Mouse (Mus musculus): ENCODE data around the gene Neu1. TPM values are rescaled to one million over a fixed set of nuclear protein-coding genes. Genes with fewer than 3 reads are reported as not detected.
"Not testable (repeated sequence)": the region's sequence is repeated elsewhere in the genome, so short reads cannot be mapped to it uniquely, and the experiment has no call there.

Neu1 gene
- polyA plus RNA-seq, 1 experiment from 2014 or later, result 22.7 TPM

DNA sequence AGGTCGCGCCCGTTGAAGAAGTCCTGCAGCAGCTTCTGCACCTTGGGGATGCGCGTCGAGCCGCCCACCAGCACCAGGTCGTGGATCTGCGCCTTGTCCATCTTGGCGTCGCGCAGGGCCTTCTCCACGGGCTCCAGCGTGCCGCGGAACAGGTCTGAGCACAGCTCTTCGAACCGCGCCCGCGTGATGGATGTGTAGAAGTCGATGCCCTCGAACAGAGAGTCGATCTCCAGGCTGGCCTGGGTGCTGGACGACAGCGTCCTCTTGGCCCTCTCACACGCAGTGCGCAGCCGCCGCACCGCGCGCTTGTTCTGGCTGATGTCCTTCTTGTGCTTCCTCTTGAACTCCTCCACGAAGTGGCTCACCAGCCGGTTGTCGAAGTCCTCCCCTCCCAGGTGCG is 39.8 kb downstream of the Neu1 start:
- H3K36me3 ChIP-seq; H3K27ac ChIP-seq (replicated peaks); ATAC-seq (ENCODE audit: insufficient number of reproducible peaks, low FRiP score, low TSS enrichment, low read depth); H3K4me3 ChIP-seq (replicated peaks); H3K4me2 ChIP-seq (replicated peaks); H3K4me1 ChIP-seq; H3K9me3 ChIP-seq (replicated peaks); H3K9ac ChIP-seq: not testable (repeated sequence)
- WGBS, result 36% methylated on average over 21 of the region's 37 CpGs
- H3K27me3 ChIP-seq, result peaks cover 25% of the 10 kb centered on the region

DNA sequence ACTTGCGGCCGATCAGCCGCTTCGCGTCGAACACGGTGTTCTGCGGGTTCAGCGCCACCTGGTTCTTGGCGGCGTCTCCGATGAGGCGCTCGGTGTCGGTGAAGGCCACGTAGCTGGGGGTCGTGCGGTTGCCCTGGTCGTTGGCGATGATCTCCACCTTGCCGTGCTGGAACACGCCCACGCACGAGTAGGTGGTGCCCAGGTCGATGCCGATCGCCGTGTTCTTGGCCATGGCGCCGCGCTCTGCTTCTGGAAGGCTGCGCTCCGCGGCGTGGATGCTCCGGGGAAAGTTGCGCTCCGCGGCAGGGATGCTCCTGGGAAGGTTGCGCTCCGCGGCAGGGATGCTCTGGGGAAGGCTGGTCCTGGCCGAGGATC is 40.6 kb downstream of the Neu1 start:
- not testable (repeated sequence) for H3K36me3 ChIP-seq; H3K9me3 ChIP-seq (replicated peaks); H3K9ac ChIP-seq; H3K27ac ChIP-seq (replicated peaks); H3K4me1 ChIP-seq
- WGBS, result under 1% methylated on average over 29 of the region's 43 CpGs
- peak; percentile 48; the same call in 1 of the 2 replicates for ATAC-seq (ENCODE audit: insufficient number of reproducible peaks, low FRiP score, low TSS enrichment, low read depth)
- Histone ChIP-seq H3K4me2 (replicated peaks) (peak overlapping the region; percentile 71), H3K4me3 (replicated peaks) (peak overlapping the region; percentile 45), H3K27me3 (peaks cover 25% of the 10 kb centered on the region)

DNA sequence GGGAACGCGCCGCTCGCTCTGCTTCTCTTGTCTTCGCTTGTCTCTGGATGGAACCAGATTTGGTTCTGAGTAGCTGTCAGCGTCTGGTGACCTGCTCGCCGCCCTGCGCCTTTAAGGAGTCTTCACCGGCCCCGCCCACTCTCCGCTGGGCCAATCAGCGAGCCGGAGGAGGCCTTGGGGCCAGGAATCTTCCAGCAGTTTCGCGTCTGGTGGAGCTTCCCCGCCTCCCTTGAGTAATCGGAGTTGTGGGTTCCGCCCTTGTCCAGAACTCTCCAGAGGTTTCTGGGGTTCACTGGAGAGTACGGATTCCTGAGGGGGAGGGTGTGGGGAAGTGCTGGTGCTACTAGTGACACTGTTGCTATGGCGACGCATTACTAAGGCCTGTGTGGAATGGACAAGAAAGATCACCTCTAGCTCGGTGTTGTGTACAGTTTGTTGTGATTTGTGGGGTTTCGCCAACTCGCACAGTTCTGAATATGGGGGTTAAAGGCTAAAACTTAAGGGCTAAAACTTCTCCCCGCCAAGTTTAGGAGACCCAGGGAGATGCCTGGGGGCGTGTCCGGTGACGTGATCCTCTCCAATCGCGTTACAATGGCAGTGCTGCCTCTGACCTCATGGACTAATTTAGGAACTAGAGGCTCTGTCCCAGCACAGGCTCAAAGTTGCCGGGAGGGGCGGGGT is 41.2 kb downstream of the Neu1 start, which contains the start of the genes Hspa1a and Hspa1l:
Gene Hspa1a, minus strand, starts transcription at position 88 of the 681 bp plus-strand sequence.
Gene Hspa1l, plus strand, starts transcription at position 635 of the 681 bp plus-strand sequence.
- H3K9ac ChIP-seq; H3K9me3 ChIP-seq (replicated peaks); H3K36me3 ChIP-seq; H3K4me1 ChIP-seq: not testable (repeated sequence)
- under 1% methylated on average over 28 of the region's 33 CpGs for WGBS
- Histone ChIP-seq H3K4me3 (replicated peaks) (peak within 1 kb of the TSS; percentile 45), H3K4me2 (replicated peaks) (peak within 1 kb of the TSS; percentile 71), H3K27me3 (peaks cover 25% of the 10 kb centered on the region), H3K27ac (replicated peaks) (peak within 1 kb of the TSS; percentile 49; the same call in 1 of the 2 replicates)
- peak; percentile 94 for ATAC-seq (ENCODE audit: insufficient number of reproducible peaks, low FRiP score, low TSS enrichment, low read depth)

- no peaks in the 10 kb centered on the region for H3K36me3 ChIP-seq
- 69% methylated on average over 3 of the region's 3 CpGs for WGBS
- ATAC-seq (ENCODE audit: insufficient number of reproducible peaks, low FRiP score, low TSS enrichment, low read depth), result no peak
- H3K27me3 ChIP-seq, result no peaks in the 10 kb centered on the region
- no peak overlapping the region for H3K4me2 ChIP-seq (replicated peaks)
- H3K9ac ChIP-seq, result no peak overlapping the region
- no peak overlapping the region for H3K4me3 ChIP-seq (replicated peaks)
- no peak overlapping the region for H3K27ac ChIP-seq (replicated peaks)
- peaks cover 7% of the 10 kb centered on the region for H3K4me1 ChIP-seq
- no peaks in the 10 kb centered on the region for H3K9me3 ChIP-seq (replicated peaks)
Observed at GRCm38 (mm10) chr17:34975581-34976492, 44.8 kb downstream of the Neu1 start.

DNA sequence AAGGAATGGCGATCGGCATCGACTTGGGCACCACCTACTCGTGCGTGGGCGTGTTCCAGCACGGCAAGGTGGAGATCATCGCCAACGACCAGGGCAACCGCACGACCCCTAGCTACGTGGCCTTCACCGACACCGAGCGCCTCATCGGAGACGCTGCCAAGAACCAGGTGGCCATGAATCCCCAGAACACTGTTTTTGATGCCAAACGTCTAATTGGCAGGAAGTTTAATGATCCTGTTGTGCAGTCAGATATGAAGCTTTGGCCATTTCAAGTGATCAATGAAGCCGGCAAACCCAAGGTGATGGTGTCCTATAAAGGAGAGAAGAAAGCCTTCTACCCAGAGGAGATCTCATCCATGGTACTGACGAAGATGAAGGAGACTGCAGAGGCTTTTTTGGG is 45.9 kb downstream of the Neu1 start:
- no peaks in the 10 kb centered on the region for H3K9me3 ChIP-seq (replicated peaks)
- H3K27me3 ChIP-seq, result no peaks in the 10 kb centered on the region
- no peak overlapping the region for H3K27ac ChIP-seq (replicated peaks)
- no peak overlapping the region for H3K9ac ChIP-seq
- H3K4me1 ChIP-seq, result peaks cover 10% of the 10 kb centered on the region
- H3K4me2 ChIP-seq (replicated peaks), result no peak overlapping the region
- no peak overlapping the region for H3K4me3 ChIP-seq (replicated peaks)
- ATAC-seq (ENCODE audit: insufficient number of reproducible peaks, low FRiP score, low TSS enrichment, low read depth), result no peak
- 93% methylated on average over 20 of the region's 20 CpGs for WGBS
- no peaks in the 10 kb centered on the region for H3K36me3 ChIP-seq

DNA sequence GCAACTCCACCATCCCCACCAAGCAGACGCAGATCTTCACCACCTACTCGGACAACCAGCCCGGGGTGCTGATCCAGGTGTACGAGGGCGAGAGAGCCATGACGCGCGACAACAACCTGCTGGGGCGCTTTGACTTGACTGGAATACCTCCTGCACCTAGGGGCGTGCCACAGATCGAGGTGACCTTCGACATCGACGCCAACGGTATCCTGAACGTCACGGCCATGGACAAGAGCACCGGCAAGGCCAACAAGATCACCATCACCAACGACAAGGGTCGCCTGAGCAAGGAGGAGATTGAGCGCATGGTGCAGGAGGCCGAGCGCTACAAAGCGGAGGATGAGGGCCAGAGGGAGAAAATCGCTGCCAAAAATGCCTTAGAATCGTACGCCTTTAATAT is 47.2 kb downstream of the Neu1 start:
- Histone ChIP-seq H3K27ac (replicated peaks) (no peak overlapping the region), H3K9me3 (replicated peaks) (no peaks in the 10 kb centered on the region), H3K9ac (no peak overlapping the region), H3K4me1 (peaks cover 14% of the 10 kb centered on the region), H3K36me3 (no peaks in the 10 kb centered on the region), H3K4me2 (replicated peaks) (no peak overlapping the region), H3K27me3 (no peaks in the 10 kb centered on the region), H3K4me3 (replicated peaks) (no peak overlapping the region)
- 92% methylated on average over 27 of the region's 27 CpGs for WGBS
- ATAC-seq (ENCODE audit: insufficient number of reproducible peaks, low FRiP score, low TSS enrichment, low read depth), result no peak

GRCm38 (mm10) chr17:34979631-34980030 is 48.6 kb downstream of the Neu1 start:
- Histone ChIP-seq H3K4me1 (peaks cover 14% of the 10 kb centered on the region), H3K9ac (no peak overlapping the region), H3K4me2 (replicated peaks) (no peak overlapping the region), H3K27me3 (no peaks in the 10 kb centered on the region), H3K4me3 (replicated peaks) (no peak overlapping the region), H3K9me3 (replicated peaks) (no peaks in the 10 kb centered on the region), H3K27ac (replicated peaks) (no peak overlapping the region), H3K36me3 (no peaks in the 10 kb centered on the region)
- no peak for ATAC-seq (ENCODE audit: insufficient number of reproducible peaks, low FRiP score, low TSS enrichment, low read depth)
- 90% methylated on average over 4 of the region's 4 CpGs for WGBS

GRCm38 (mm10) chr17:34980655-34981054 is 49.6 kb downstream of the Neu1 start:
- Histone ChIP-seq H3K27me3 (no peaks in the 10 kb centered on the region), H3K36me3 (peaks cover 8% of the 10 kb centered on the region), H3K9me3 (replicated peaks) (no peaks in the 10 kb centered on the region), H3K4me3 (replicated peaks) (peak overlapping the region; percentile 88), H3K27ac (replicated peaks) (peak overlapping the region; percentile 99), H3K4me2 (replicated peaks) (peak overlapping the region; percentile 87), H3K4me1 (peaks cover 14% of the 10 kb centered on the region), H3K9ac (peak overlapping the region; percentile 90; the same call in 1 of the 2 replicates)
- ATAC-seq (ENCODE audit: insufficient number of reproducible peaks, low FRiP score, low TSS enrichment, low read depth), result no peak
- WGBS, result 6% methylated on average over 2 of the region's 2 CpGs

GRCm38 (mm10) chr17:34981690-34982180 is 50.7 kb downstream of the Neu1 start, which contains the start of gene Lsm2:
TSS of gene Lsm2 (plus strand) at chr17:34981862.
- under 1% methylated on average over 58 of the region's 58 CpGs for WGBS
- peak within 1 kb of the TSS; percentile 87 for H3K4me2 ChIP-seq (replicated peaks)

GRCm38 (mm10) chr17:34982328-34982727 is 51.3 kb downstream of the Neu1 start:
- no peaks in the 10 kb centered on the region for H3K27me3 ChIP-seq
- H3K4me2 ChIP-seq (replicated peaks), result peak overlapping the region; percentile 87
- ATAC-seq (ENCODE audit: insufficient number of reproducible peaks, low FRiP score, low TSS enrichment, low read depth), result no peak; the same call in 1 of the 2 replicates
- H3K4me3 ChIP-seq (replicated peaks), result peak overlapping the region; percentile 88
- H3K9ac ChIP-seq, result peak overlapping the region; percentile 90
- WGBS, result 0% methylated on average over 15 of the region's 15 CpGs
- peaks cover 14% of the 10 kb centered on the region for H3K4me1 ChIP-seq
- peak overlapping the region; percentile 99 for H3K27ac ChIP-seq (replicated peaks)
- H3K36me3 ChIP-seq, result peaks cover 20% of the 10 kb centered on the region
- H3K9me3 ChIP-seq (replicated peaks), result no peaks in the 10 kb centered on the region

More at GRCm38 (mm10) chr17:34981690-34982180, 50.7 kb downstream of the Neu1 start, which contains the start of gene Lsm2:
- peak; percentile 94 for ATAC-seq (ENCODE audit: insufficient number of reproducible peaks, low FRiP score, low TSS enrichment, low read depth)
- no peaks in the 10 kb centered on the region for H3K27me3 ChIP-seq
- H3K36me3 ChIP-seq, result peaks cover 19% of the 10 kb centered on the region
- peak within 1 kb of the TSS; percentile 88 for H3K4me3 ChIP-seq (replicated peaks)
- peak within 1 kb of the TSS; percentile 99 for H3K27ac ChIP-seq (replicated peaks)
- H3K4me1 ChIP-seq, result peaks cover 14% of the 10 kb centered on the region
- no peaks in the 10 kb centered on the region for H3K9me3 ChIP-seq (replicated peaks)
- peak within 1 kb of the TSS; percentile 90 for H3K9ac ChIP-seq

- no peak overlapping the region for H3K4me2 ChIP-seq (replicated peaks)
- ATAC-seq (ENCODE audit: insufficient number of reproducible peaks, low FRiP score, low TSS enrichment, low read depth), result no peak
- H3K36me3 ChIP-seq, result peaks cover 24% of the 10 kb centered on the region
- peaks cover 14% of the 10 kb centered on the region for H3K4me1 ChIP-seq
- no peak overlapping the region for H3K4me3 ChIP-seq (replicated peaks)
- H3K27me3 ChIP-seq, result no peaks in the 10 kb centered on the region
- H3K9ac ChIP-seq, result no peak overlapping the region
- no peak overlapping the region for H3K27ac ChIP-seq (replicated peaks)
- 90% methylated on average over 2 of the region's 2 CpGs for WGBS
- H3K9me3 ChIP-seq (replicated peaks), result no peaks in the 10 kb centered on the region
Observed at GRCm38 (mm10) chr17:34984218-34984617, 53.2 kb downstream of the Neu1 start.

Data from embryonic facial prominence, embryonic 15.5 days (tissue).